Mouse (Mus musculus) left cerebral cortex, adult 2 months (tissue): ENCODE results near the gene Iffo2. TPM values are rescaled to one million over a fixed set of nuclear protein-coding genes. Genes with fewer than 3 reads are reported as not detected.

Experiments used
- DNase-seq, 2 experiments: peaks; one replicate each; pipeline ENCODE4 v3.0.0; 2021 to 2022; ENCODE audit warnings: low spot score in 2 of 2, mixed read lengths in 1 of 2; ENCODE audit errors: extremely low spot score in 1 of 2
- H3K27ac ChIP-seq: fragments of 200-600 bp; 2 replicates; pipeline ENCODE4 v1.8.1; 2022
- H3K4me3 ChIP-seq: fragments of 200-600 bp; 2 replicates; pipeline ENCODE4 v1.8.1; 2022
- CTCF ChIP-seq: fragments of 200-600 bp; IDR thresholded peaks from 2 replicates; pipeline ENCODE4 v1.8.1; 2022; ENCODE audit warnings: antibody characterized with exemption, mild to moderate bottlenecking, moderate library complexity
- intact Hi-C: fragments of 180-260 bp; cut with DNase I; formaldehyde crosslinking; loops from one replicate; pipeline ENCODE4 v1.15.1; 2025
- total RNA-seq, 2 experiments: library from RNA; stranded (reverse); gene quantifications; 2 replicates each; pipeline ENCODE4 v1.2.3; 2021

The Iffo2 gene
- total RNA-seq, 2 experiments from 2014 or later, result 18.8 to 20.0 TPM

DNA sequence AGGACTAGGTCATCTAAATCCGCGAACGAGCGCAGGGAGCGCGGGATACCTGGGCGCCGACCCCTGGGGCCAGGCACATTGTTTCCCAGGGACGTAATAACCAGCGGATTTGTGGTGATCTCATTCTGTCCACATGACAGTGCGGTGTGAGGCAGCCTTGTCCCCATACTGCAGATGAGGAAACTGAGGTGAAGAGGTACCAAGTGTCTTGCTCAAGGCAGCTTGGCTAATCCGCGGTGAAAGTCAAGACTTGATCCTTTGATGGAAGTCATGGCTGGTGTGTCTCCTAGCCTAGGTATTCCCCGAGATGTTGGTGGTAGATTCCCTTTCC lies 45.3 kb downstream of the Iffo2 start:
- TF ChIP-seq CTCF, result no peak
- peak overlapping the region; percentile 82 for H3K27ac ChIP-seq
- intact Hi-C loops, result loop anchor here (2.0 kb wide), 1 partner anchor 35 kb away; no protein-coding TSS in a partner anchor
- no peak for DNase-seq
- peak overlapping the region; percentile 94 for H3K4me3 ChIP-seq

DNA sequence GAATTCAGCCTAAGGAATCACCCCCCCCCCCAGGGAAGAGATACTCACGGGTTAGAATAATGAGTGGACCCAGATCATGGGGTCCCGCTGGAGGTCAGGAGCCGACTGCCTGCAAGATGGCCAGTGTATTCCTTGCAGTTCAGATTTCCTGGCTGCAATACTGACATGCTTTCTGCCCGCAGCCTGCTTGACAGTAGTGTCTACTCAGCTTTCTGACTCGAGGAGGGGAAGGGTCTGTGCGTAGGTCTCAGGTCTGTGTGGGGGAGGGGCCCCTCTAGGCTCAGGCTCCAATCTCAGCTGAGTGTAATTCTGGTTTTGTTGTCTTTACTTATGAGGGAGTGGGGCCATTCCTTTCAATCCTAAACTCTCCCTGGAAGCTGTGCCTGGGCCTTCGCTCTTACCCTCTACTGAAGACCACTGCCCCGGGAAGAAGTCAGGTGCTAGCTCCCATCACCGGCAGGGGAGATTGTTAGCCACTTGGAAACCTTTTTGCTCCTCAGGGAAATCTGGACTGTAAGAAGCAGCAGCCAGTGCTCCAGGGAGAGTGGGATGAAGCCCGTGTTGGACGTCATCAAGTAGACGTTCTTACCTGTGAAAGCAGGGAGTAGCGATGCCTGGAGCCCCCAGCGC lies 46.0 kb downstream of the Iffo2 start:
- Histone ChIP-seq H3K4me3 (peak overlapping the region; percentile 94), H3K27ac (no peak overlapping the region; the same call in 1 of the 2 replicates)
- intact Hi-C loops, result no loop called here
- no peak for TF ChIP-seq CTCF
- DNase-seq, result no peak

DNA sequence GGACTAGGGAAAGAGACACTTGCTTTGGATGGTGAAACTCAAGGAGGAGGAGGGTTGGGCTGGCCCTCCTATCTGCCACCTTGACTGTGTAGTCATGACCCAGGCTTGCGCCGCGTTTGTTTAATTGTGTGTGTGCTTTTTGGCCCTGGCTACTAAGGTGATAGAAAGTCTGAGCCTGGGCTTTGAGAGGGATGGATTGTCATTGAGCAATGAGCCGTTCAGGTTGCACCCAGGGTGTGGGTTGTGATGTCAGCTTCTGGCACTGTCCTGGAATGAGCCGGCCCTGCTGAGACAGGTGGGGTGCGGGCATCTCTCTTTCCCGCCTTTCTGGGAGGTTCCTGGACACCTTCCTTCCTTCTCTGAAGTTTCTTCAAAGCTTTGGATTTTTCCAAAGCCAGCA lies 46.7 kb downstream of the Iffo2 start:
- TF ChIP-seq CTCF, result no peak
- peak overlapping the region; percentile 94 for H3K4me3 ChIP-seq
- intact Hi-C loops, result no loop called here
- no peak overlapping the region; the same call in 1 of the 2 replicates for H3K27ac ChIP-seq
- no peak for DNase-seq

DNA sequence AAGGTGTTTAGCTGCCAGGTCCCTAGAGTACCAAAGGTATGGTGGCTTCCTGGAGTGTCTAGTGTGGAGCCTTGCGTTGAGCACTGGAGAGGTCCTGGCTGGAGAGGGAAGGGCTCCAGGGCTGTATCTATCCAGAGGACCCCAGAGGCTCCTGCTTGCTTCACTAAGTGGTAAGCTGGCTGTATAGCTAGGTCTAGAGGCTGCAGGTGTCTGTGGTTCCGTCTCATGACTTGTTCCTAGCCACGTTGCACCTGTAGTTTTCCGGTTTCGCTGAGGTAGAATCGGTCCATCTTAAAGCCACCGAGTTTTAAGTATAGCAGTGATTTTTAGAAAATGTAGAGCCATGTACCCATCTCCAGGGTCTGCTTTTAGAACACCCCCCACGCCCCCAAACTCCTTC lies 48.0 kb downstream of the Iffo2 start:
- intact Hi-C loops, result no loop called here
- Histone ChIP-seq H3K4me3 (no peak overlapping the region; the same call in 1 of the 2 replicates), H3K27ac (no peak overlapping the region)
- no peak for TF ChIP-seq CTCF
- no peak for DNase-seq

DNA sequence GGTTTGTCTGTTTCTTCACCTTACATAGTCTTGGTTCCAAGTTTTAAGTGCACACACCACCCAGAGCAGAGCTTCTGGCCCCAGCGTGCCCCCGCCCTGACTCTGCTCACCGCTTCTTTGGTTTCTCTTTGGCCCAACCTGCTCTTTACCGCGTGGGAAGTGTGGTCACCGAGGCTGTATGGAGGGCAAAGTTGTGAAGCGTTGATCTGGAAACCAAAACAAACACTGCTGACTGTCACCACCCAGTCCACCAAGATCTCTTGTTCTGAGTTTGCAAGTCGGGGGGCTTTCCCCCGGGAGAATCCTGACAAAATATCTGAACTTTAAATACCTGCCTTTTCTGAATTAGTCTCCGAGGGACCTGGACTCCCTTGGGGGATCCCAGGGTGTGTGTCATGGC lies 48.7 kb downstream of the Iffo2 start:
- H3K27ac ChIP-seq, result no peak overlapping the region
- intact Hi-C loops, result no loop called here

DNA sequence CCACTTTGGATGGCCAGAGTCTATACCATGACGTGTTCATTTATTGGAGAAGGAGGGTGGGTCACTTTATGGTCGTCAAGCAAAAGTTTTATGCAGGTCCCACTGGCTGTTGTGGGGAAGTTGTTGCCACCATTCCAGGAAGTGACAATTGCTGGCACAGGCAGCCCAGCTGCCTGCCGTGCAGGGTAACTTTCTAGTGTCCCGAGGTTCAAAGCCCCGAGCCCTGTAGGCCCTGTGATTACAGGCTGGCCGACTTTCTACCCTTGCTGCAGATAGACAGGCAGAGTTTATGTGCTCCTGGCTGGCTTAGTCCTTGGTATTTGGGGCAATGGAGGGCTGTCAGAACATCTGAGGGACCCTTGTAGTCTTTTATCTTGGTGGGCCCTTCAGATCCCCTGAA lies 49.1 kb downstream of the Iffo2 start:
- Histone ChIP-seq H3K4me3 (no peak overlapping the region), H3K27ac (no peak overlapping the region)
- no peak for TF ChIP-seq CTCF
- DNase-seq, result no peak
- intact Hi-C loops, result no loop called here

More for the DNA sequence above, 48.7 kb downstream of the Iffo2 start:
- H3K4me3 ChIP-seq, result no peak overlapping the region
- DNase-seq, result no peak
- no peak for TF ChIP-seq CTCF

DNA sequence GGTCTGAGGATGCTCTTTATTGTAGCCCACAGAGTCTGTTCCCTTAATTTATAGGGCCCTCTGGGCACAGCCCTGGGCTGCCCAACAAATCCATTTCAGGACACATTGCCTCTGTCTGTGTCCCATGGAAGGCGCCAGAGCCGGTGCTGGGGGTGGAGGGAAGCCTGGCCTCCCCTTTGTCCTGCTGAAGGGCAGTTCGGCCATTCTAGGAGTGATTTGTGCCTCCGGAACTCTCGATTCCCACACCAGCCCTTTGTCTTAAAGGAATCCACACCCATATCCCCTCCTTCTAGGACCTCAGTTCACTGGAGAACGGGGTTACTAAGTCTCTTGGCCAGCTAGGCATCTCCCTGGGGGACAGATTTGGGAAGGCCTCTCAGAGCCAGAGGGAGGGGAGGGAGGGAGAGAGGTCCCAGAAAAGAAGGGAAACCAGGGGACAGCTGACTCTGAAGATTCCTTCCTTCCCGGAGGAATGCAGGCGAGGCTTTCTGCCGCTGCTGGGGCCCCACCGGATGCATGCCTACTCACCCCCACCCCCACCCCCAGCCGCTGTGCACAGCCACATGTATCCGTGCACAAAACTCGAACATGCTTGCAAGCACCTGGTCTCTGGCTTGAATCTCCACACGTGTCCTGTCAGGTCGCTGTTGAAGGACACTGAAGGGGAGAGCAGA lies 50.5 kb downstream of the Iffo2 start:
- intact Hi-C loops, result no loop called here
- no peak for TF ChIP-seq CTCF
- Histone ChIP-seq H3K27ac (peak overlapping the region; percentile 55), H3K4me3 (peak overlapping the region; percentile 23)
- no peak for DNase-seq

DNA sequence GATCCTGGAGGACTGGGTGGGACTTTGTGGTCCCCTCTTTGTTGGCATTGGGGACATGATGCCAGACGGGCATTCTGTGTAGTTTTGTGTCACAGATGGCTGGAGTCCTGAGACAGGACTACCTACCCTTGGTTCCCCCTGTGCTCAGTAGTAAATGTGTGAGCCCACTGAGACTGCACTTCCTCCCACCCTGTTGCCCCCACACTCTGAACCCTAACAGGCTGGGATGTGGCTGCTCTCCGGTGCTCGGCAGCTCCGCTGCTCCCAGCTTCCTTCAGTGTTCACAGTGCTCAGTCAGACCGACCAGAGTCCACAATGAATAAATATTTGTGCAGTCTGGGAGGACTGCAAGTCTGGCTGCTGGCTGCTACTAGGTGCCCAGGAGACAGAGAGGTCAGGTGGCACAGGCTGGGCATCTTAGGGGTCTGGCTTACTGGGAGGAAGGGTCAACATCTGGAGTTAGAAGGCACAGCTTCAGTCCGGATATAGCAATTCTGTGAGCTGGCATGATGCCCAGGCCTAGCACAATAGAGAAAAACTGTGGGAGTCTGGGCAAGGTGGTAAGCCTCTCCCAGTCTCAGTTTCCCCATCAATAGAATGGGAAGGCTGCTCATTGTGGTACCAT lies 51.2 kb downstream of the Iffo2 start:
- intact Hi-C loops, result no loop called here
- no peak for TF ChIP-seq CTCF
- peak overlapping the region; percentile 55 for H3K27ac ChIP-seq
- peak overlapping the region; percentile 11 for H3K4me3 ChIP-seq
- no peak for DNase-seq

DNA sequence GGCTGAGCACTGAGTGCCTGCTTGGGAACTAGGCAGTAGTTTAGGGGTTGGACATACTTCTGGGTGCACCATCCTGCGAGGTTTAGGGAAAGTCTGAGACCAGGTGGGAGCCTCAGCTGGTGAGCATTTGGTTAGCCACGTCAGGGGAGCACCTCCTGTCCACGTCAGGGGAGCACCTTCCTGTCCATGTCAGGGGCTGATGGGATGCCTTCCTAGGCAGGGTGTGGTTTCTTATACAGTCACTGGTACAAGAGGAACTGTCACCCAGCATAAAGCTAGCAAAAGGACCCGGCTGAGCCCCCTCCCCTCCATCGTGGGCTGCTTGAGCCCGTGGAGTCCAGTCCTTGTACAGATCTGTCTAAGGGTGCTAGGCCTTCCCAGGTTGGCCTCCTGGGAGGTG lies 52.0 kb downstream of the Iffo2 start:
- no peak for DNase-seq
- TF ChIP-seq CTCF, result no peak
- H3K27ac ChIP-seq, result no peak overlapping the region
- intact Hi-C loops, result no loop called here
- no peak overlapping the region for H3K4me3 ChIP-seq

DNA sequence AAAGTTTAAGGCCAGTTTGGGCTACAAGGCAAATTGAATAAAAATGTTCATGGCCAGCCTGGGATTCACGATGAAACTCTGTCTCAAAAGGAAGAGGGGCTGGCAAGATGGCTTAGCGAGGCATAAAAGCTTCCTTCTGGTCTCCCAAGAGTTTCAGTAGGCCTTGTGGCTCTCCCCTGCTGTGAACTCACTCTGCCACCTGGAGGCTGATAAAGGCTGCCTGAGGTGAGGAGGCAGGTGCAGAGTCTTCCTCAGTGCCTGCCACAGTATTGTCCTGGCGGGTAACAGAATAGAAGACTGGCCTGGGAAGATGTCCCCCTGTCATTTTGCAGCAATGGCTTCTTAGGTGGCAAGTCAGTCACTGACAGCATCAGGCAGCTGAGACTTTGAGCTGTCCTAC lies 52.6 kb downstream of the Iffo2 start:
- Histone ChIP-seq H3K27ac (no peak overlapping the region), H3K4me3 (no peak overlapping the region)
- intact Hi-C loops, result no loop called here
- no peak; the same call in 1 of the 2 replicates for TF ChIP-seq CTCF
- DNase-seq, result no peak

DNA sequence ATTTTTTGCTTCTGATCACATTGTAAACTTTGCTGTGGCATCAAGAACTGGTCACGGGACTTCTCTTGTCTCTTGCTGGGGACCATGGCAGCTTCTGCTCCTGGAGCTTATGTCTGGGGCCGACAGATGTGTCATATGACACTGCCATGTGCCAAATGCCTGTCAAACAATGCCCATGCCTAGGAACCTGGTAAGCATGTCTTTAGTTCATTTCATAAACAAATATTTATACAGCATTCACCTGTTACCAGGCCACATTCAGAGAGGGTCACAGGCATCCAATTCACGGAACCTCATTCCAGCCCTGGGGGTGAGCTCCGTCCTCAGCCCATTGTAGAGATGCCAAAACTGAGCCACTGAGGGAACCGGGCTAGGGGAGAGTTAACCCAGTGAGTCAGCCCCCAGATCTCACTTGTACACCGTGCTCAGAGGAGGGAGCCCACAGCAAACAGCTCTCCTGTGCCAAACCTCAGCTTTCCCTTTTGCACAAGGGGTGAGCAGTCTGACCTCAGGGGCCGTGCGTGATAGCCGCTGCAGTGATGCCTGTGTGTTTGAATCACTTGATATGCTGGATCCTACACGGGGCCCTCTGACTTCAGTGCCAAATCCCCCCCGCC lies 53.4 kb downstream of the Iffo2 start:
- intact Hi-C loops, result no loop called here

DNA sequence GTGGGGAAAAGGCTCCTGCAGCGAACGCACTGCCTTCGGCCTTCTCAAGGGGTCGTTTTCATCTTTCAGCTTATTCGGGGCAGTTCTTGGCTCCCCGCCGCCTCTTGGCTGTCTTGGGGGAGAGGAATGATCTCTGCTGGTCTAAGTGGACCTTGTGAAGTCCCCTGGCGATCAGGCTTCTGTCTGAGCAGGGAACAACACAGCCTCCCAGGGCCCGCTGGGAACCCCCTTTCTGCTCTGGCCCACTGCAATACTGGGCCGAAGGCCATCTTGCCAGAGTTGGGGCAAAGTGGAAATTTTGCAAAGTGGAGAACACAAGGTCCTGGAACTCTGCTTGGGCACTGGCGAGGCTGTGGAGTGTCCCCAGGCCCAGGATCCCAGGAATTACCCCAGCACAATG lies 54.4 kb downstream of the Iffo2 start:
- intact Hi-C loops, result no loop called here
- H3K27ac ChIP-seq, result no peak overlapping the region
- DNase-seq, result no peak

More for the DNA sequence above, 53.4 kb downstream of the Iffo2 start:
- H3K4me3 ChIP-seq, result no peak overlapping the region
- TF ChIP-seq CTCF, result no peak
- DNase-seq, result no peak
- no peak overlapping the region for H3K27ac ChIP-seq

More for the DNA sequence above, 54.4 kb downstream of the Iffo2 start:
- TF ChIP-seq CTCF, result no peak
- H3K4me3 ChIP-seq, result no peak overlapping the region
